Mouse (Mus musculus): ENCODE data around the gene Slco2a1.

The Slco2a1 gene

GRCm38 (mm10) chr9:103038266-103038665 is 49.8 kb downstream of the Slco2a1 start:
- no peak for DNase-seq (ENCODE audit: low spot score)

GRCm38 (mm10) chr9:103038705-103039104 is 50.2 kb downstream of the Slco2a1 start:
- DNase-seq (ENCODE audit: low spot score) = no peak

- DNase-seq (ENCODE audit: low spot score) = no peak
These were observed 52.1 kb downstream of the Slco2a1 start for GRCm38 (mm10) chr9:103040581-103040980.

GRCm38 (mm10) chr9:103045406-103045805 is 56.9 kb downstream of the Slco2a1 start:
- no peak for DNase-seq (ENCODE audit: low spot score)

GRCm38 (mm10) chr9:103049049-103049511 is 60.6 kb downstream of the Slco2a1 start:
- DNase-seq (ENCODE audit: low spot score) = no peak

- DNase-seq (ENCODE audit: low spot score) = no peak
These were observed 65.3 kb downstream of the Slco2a1 start for GRCm38 (mm10) chr9:103053829-103054228.

GRCm38 (mm10) chr9:103055061-103055460 is 66.5 kb downstream of the Slco2a1 start:
- no peak for DNase-seq (ENCODE audit: low spot score)

GRCm38 (mm10) chr9:103056164-103056563 is 67.7 kb downstream of the Slco2a1 start:
- no peak for DNase-seq (ENCODE audit: low spot score)

- no peak for DNase-seq (ENCODE audit: low spot score)
These were observed 72.0 kb downstream of the Slco2a1 start for GRCm38 (mm10) chr9:103060551-103060950.

- DNase-seq (ENCODE audit: low spot score) = no peak
These were observed 73.0 kb downstream of the Slco2a1 start for GRCm38 (mm10) chr9:103061471-103062053.

- no peak for DNase-seq (ENCODE audit: low spot score)
These were observed 75.1 kb downstream of the Slco2a1 start for GRCm38 (mm10) chr9:103063591-103063990.

GRCm38 (mm10) chr9:103066845-103067244 is 78.3 kb downstream of the Slco2a1 start:
- no peak for DNase-seq (ENCODE audit: low spot score)

- DNase-seq (ENCODE audit: low spot score) = no peak
These were observed 79.1 kb downstream of the Slco2a1 start for GRCm38 (mm10) chr9:103067651-103068050.

GRCm38 (mm10) chr9:103068769-103069168 is 80.3 kb downstream of the Slco2a1 start:
- no peak for DNase-seq (ENCODE audit: low spot score)

- DNase-seq (ENCODE audit: low spot score) = no peak
These were observed 83.2 kb downstream of the Slco2a1 start for GRCm38 (mm10) chr9:103071541-103072203.

- DNase-seq (ENCODE audit: low spot score) = no peak
These were observed 83.7 kb downstream of the Slco2a1 start for GRCm38 (mm10) chr9:103072204-103072599.

GRCm38 (mm10) chr9:103072926-103073515 is 84.5 kb downstream of the Slco2a1 start:
- DNase-seq (ENCODE audit: low spot score) = no peak

- no peak for DNase-seq (ENCODE audit: low spot score)
These were observed 88.5 kb downstream of the Slco2a1 start for GRCm38 (mm10) chr9:103076836-103077531.

- no peak for DNase-seq (ENCODE audit: low spot score)
These were observed 89.7 kb downstream of the Slco2a1 start for GRCm38 (mm10) chr9:103078194-103078691.

GRCm38 (mm10) chr9:103080211-103080610 is 91.7 kb downstream of the Slco2a1 start:
- no peak for DNase-seq (ENCODE audit: low spot score)

GRCm38 (mm10) chr9:103082246-103082975 is 93.9 kb downstream of the Slco2a1 start:
- DNase-seq (ENCODE audit: low spot score) = no peak

GRCm38 (mm10) chr9:103083405-103083804 is 94.9 kb downstream of the Slco2a1 start:
- no peak for DNase-seq (ENCODE audit: low spot score)

All from T-cell, adult 2 months (primary cell).